Mouse (Mus musculus) ES-Bruce4 (cell line): Measurements from ENCODE around the gene Hpd.

Experiments
- EP300 ChIP-seq: IDR thresholded peaks from 2 replicates; pipeline ENCODE4 v1.6.1; 2011; ENCODE audit warnings: low read depth, low read length; ENCODE audit not compliant: insufficient read depth
- POLR2A ChIP-seq: IDR thresholded peaks from one replicate; pipeline ENCODE4 v1.8.1; 2011; ENCODE audit warnings: low read length; ENCODE audit not compliant: insufficient read depth

DNA sequence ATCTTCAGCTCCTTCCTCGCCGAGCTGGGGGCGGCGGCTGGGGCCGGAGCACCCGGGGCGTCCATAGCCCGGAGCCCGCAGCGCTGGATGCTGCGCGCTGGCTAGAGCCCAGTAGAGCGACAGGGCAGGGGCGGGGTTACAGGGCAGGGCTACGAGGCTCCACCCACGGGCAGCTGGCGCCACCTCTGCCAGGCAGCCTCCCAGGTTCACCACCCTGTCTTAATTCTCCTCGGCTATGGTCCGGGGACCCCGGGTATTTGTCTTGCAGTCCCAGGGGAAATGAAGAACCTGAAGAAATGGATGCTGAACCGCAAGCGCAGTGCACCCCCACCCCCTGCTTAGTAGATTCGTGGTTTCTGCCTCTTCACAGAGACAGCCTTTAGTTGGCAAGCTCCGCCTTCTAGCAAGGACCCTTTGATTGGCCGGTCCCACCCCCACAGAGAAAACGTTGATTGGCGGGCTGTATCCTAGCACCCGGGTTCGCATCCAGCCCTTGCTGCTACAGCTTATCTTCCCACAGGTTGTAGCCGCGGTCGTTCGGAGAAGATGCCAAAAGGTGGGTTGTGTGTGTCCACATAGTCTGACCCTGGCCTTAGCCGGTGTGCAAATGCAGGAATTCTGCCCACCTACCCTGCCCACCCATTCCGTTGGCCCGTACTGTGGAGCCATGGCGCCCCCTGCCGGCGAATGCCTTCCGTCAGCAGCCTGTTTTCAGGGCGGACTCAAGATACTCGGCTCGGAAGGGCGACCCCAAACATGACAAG is 50.0 kb downstream of the Hpd start, which contains the start of gene Rhof:
- TF ChIP-seq EP300 (no peak), POLR2A (no peak)
